Mouse (Mus musculus): ENCODE results near the gene Klk1b1.
"Not testable (repeated sequence)": the region's sequence is repeated elsewhere in the genome, so short reads cannot be mapped to it uniquely, and the experiment has no call there.

The Klk1b1 gene

DNA sequence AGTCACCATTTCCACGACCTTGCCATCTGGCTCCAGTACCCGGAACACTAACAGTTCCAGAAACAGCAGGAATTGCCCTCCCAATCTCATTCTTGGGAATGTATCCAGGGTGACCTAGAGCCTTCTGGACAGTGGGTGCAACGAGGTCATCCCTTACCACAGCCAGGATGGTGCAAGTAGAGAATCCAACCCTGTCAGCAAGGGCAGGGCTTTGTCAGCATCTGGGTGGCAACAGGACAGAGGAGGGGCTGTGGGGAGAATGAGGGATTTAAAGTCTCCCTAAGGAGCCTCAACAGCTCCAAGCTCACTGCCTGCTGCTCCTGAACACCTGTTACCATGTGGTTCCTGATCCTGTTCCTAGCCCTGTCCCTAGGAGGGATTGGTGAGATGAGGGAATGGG lies at the start of gene Klk1b1:
Klk1b1 (plus strand) TSS at position 301 of the 400 bp plus-strand sequence.
- no peak for DNase-seq

DNA sequence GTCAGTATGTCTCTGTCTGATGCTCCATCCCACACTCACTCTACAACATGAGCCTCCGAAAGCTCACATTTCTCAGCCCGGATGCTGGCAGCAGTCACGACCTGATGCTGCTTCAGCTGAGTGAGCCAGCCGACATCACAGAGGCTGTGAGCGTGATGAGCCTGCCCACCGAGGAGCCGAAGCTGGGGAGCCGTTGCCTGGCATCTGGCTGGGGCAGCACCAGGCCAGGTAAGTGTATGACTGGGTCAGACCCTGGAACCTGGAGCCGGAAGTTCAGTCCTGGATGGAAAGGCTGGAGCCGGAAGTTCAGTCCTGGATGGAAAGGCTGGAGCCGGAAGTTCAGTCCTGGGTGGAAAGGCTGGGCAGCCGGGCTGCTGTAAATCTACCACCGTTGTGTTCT lies 48.1 kb upstream of the Klk1b1 start:
- DNase-seq, result no peak

DNA sequence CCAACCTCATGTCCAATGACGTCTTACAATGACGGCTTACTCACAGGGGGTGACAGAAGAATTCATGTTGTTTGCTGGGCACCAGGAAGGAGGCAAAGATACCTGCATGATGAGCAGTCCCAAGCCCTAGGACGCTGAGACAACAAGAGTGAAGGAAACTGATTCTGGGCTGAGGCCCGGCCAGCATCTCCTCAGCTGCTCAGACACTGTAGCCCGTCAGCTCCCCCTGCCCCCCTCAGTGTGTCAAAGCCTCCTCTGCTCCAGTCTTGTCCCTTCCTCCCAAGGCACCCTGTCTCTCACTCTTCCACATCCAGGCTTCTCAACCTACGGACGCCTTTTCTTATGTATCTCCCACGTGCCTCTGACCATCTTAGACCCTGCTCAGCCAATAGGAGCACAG lies 47.7 kb upstream of the Klk1b1 start:
- DNase-seq, result no peak

DNA sequence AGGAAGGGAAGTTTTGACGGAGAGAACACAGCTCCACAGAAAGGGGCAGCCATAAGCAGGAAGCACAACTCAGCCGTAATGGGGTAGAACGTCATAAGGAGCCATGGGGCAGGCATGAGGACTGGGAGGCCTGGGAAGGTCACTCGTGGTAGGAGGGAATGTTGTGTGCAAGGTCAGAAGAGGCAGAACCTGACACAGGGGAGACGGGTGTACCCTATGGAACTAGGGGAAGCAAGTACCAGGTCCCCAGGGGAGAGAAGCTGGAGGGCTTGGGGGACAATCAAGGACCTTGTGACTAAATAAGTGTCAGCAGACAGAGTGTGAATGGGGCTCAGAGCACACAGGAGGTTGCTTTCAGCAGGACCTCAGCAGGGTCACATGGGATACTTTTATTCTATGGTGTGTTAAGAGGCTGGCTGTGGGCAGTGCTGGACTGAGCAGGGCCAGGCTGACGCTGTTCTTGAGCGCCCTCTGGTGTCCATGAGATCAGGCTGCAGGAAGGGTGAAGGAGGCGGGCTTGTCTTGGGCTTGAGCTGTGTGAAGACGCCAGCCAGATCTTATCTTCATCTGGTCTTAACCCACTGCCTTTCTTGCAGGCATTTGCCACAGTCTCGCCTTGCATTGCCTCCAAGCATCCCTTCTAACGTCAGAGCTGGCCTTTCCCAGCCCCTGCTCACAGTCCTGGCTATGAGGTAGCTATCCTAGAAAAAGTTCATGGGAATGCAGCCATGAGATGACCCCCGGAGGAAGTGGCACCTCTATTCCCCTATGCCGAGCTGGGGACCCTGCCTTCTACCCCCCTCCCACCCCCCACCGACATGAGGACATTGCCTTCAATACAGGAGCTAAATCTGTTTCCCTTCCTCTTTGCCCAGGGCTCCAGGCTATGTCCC lies 46.7 kb upstream of the Klk1b1 start:
- peak; percentile 75 for DNase-seq

DNA sequence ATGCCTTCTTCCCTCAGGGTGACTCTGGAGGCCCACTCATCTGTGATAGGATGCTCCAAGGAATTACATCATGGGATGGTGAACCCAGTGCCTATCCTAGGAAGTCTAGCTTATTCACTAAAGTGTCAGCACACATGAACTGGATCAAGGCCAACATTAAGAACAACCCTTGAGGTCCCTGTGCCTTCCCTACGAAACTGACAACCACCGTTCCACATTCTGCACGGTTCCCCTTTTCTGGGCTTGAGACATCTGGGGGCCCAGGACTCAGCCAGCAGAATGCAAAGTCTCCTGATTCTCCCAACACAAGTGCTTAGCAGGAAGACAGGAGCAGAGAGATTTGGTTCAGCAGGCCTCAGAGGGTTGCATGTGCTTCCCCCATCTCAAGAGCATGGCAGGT lies 46.0 kb upstream of the Klk1b1 start:
- DNase-seq, result no peak

DNA sequence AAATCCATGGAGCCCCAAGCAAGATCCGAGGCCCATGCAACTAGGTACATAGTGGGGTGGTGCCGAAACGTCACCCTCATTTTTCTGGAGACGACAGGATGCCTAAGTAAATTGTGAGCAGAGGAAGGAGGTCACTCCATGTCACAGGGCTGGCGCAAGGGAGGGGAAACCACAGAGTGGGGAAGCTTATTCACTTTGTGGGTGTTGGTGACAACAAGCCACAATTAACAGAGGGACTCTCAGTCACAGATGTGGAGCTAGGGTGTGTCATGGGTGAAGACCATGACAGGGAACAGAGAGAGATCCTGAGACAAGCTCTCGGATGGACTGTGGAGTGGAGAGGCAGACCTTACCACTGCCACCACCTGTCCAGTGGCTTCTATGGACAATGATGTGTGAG lies 45.5 kb upstream of the Klk1b1 start:
- no peak for DNase-seq

DNA sequence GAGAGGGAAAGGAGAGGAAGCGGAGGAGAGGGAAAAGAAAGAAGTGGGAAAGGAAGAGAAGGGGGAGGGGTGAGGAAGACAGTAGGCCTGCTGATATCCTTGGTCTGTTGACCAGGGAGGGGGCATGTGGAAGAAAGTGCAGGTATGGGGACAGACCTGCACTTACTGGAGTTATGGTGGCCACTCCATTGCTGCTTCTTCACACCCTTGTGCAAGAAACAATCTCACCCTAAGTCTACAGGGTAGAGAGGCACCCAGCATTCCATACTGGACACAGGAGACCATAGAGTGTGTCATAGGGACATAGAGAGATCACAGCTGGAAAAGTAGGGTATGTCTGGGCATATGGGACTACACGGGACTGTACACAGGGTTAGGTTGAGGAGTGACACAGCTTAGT lies 44.6 kb upstream of the Klk1b1 start:
- no peak for DNase-seq

DNA sequence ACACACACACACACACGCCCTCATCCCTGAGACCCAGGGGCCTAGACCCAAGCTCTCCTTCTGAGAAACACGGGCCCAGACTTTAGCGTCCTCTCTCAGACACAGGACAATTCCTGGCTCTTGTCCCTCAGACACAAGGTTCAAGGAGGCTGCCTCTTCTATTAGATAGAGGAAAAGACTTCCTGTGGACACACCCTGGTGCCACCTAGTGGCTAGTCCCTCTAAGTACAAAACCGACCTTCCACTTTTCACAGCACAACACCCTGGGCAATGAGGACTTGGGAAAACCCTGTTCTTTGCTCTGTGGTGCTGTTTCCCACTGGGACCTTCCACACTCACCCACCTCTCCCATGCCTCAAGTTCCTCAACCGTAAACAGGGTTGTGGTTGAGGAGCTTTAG lies 40.6 kb upstream of the Klk1b1 start:
- no peak for DNase-seq

DNA sequence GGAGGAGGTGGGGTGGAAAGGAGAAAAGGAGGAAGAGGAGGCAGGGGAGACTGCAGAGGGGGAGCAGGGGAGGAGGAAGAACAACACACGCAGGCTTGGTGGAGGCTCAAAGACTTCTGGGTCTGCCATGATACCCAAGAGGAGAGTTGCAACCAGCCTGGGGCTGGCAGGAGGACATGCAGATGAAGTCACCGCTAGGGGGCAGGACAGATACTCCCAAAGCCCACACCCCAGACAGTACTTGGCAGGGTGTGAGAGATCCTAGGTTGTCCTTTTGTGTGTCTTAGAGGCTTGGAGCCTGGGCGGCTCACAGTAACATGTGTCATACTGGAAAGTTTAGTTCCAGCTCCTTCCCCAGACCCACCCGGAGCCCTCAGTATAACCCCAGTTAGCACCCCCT lies 38.0 kb upstream of the Klk1b1 start:
- DNase-seq, result peak; percentile 12

DNA sequence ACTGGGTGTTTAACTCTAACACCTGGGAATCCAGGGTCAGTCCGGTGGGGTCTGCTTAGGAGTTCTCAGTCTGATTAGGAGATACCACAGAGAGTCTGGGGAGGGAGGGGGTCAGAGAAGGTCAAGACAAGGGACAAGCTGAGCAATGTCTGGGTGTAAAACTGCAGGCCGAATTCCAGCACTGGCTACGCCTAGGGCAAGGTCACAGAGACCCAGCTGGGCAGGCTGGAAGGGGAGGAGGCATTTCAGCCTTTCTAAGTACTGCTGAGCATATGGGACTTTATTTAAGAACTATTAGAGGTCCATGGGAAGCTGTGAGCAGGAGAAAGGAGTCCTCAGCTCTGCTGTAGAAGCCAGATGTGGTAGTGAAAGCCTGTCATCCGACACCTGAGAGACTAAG lies 34.2 kb upstream of the Klk1b1 start:
- DNase-seq, result no peak

DNA sequence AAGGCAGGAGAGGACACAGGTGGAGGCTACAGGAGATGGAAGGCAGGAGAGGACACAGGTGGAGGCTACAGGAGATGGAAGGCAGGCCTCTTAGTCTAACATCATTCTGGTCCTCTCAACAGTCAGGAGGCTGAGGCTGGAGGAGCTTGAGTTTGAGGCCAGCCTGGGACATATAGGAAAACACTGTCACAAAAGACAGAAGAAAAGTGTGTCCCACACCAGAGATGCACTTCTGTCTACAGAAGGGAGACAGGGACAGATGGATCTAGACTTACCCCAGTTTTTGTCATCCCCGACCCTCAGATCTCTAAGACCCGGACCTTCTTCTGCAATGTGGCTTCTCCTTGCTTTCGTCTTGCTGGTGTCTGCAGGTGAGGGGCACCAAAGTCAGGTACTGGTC lies 33.1 kb upstream of the Klk1b1 start, which contains the start of gene Klk15:
Klk15 (plus strand) TSS at position 301 of the 400 bp plus-strand sequence.
- no peak for DNase-seq

DNA sequence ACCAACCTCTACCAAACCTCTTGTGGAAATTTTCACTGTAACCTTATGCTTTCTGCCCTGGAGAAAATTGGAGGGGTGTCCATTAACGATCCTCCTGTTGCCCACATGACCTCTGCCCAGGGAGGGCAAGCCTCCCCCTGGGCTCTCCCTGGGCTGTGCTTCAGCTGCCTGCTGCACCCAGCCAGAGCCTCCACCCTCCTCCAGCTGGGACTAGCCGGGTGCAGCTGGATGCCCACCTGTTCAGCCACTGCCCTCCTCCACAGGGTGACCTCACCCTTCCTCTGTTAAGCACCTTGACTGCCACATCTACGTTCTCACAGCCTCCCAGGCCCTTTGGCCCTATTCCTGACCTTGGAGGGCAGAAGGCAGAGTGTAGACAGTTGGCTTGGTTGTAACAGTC lies 31.8 kb upstream of the Klk1b1 start:
- DNase-seq, result no peak

DNA sequence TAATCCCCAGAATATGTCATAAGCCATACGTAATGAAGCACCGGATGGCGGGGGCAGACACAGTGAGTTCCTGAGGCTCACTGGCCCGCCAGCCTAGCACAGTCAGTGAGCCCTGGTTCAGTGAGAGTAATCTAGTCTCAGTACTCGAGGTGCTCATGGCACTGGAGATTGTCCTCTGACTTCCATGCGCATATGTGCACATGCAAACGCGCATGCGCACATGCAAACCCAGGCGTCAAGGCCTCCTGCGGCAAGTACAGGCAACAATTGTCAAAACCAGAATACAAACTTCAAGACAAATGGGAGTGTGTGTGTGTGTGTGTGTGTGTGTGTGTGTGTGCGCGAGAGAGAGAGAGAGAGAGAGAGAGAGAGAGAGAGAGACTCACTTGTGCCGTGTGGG lies 30.0 kb upstream of the Klk1b1 start:
- no peak for DNase-seq

DNA sequence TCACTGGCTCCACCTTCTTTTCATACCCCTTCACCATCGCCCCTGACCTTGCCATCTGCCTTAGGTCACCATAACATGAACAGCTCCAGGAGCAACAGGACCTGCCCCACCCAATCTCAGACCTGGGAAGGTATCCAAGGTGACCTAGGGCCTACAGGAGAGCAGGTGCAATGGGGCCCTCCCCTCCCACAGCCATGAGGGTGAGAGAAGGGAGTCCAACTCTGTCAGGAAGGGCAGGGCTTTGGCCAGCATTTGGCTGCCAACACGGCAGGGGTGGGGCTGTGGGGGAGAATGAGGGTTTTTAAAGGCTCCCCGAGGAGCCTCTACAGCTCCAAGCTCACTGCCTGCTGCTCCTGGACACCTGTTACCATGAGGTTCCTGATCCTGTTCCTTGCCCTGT lies 24.3 kb upstream of the Klk1b1 start:
- DNase-seq, result not testable (repeated sequence)

DNA sequence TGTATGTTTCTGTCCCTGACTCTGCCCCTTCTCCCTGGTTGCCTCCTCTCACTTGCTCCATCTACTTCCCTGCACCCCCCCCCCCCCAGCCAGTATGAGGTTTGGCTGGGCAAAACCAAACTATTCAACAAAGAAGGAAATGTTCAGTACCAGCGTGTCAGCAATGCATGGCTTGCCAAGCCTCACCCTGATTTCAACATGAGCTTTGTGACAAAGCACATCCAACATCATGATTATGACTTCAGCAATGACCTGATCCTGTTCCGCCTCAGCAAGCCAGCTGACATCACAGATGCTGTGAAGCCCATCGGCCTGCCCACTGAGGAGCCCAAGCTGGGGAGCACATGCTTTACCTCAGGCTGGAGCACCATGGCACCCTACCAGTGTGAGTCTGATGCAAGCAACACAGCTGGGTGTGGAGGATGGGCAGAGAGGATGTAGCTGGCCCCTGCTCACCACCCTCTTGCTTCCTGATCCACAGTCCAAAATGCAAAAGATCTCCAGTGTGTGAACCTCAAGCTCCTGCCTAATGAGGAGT lies 21.8 kb upstream of the Klk1b1 start:
- DNase-seq, result no peak

DNA sequence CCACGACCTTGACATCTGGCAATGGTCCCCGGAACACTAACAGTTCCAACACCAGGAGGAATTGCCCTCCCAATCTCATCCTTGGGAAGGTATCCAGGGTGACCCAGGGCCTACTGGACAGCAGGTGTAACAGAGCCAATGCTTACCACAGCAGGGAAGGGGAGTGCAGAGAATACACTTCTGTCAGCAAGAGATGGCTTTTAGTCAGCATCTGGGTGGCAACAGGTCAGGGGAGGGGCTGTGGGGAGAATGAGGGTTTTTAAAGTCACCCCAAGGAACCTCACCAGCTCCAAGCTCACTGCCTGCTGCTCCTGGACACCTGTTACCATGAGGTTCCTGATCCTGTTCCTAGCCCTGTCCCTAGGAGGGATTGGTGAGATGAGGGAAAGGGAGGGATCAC lies 16.2 kb upstream of the Klk1b1 start, which contains the start of gene Klk1b8:
Klk1b8 (plus strand) TSS at position 301 of the 400 bp plus-strand sequence.
- no peak for DNase-seq

DNA sequence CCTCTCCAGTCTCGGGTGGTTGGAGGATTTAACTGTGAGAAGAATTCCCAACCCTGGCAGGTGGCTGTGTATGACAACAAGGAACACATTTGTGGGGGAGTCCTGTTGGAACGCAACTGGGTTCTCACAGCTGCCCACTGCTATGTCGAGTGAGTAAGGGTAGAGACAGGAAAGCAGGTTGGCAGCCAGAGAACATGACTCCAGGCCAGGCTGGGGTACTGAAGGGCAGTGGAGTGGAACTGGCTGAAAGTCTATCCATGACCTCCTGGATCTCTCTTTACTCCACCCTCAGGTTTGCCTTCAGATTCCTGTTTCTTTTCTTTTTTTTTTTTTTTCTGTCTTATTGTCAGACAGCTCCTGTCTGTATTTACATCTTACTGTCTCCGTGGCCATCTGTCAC lies 13.8 kb upstream of the Klk1b1 start:
- no peak for DNase-seq

DNA sequence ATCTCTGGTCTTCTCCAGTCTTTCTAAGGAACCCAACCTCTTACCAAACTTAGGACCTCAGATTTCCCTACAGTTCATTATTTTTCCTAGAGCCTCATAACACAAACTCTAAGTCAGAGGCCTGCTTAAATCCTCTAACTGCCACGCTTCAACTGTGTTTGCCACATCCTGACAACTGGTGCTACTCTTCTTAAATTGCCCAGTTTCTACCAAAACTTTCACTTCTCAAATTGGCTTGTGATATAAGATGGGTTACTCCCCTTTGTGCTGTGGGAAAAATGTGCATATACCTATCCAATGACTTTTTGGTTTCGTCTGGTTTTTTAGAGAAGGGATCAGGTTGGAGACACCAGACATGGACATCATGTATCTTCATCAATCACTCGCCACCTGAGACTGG lies 507 bp downstream of the Klk1b1 start:
- no peak for DNase-seq

DNA sequence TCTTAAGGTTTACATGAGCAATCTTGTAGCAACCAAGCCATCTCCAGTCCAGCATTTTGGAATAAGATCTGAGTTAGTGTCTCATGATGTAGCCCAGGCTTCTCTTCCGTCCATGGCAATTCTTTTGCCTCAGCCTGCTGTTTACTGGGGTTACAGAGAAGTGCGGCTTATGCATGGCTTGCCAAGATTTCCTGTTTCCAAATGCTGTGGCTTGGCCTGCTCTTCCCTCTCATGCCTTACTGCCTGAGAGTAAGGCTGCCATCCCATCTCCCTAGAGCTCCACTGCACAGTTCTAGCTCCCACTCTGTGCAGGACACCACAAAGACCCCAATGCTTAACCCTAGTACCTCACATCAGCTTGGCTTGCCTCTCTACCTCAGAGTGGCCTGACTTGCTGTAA lies 1.1 kb downstream of the Klk1b1 start:
- no peak for DNase-seq

DNA sequence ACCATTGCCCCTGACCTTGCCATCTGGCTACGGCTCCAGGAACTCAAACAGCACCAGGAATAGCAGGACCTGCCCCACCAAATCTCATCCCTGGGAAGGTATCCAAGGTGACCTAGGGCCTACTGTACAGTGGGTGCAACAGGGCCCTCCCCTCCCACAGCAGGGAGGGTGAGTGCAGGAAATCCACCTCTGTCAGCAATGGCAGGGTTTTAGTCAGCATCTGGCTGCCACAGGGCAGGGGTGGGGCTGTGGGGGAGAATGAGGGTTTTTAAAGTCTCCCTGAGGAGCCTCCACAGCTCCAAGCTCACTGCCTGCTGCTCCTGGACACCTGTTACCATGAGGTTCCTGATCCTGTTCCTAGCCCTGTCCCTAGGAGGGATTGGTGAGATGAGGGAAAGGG lies 9.2 kb downstream of the Klk1b1 start, which contains the start of gene Klk1b9:
Klk1b9 (plus strand) TSS at position 301 of the 400 bp plus-strand sequence.
- not testable (repeated sequence) for DNase-seq

DNA sequence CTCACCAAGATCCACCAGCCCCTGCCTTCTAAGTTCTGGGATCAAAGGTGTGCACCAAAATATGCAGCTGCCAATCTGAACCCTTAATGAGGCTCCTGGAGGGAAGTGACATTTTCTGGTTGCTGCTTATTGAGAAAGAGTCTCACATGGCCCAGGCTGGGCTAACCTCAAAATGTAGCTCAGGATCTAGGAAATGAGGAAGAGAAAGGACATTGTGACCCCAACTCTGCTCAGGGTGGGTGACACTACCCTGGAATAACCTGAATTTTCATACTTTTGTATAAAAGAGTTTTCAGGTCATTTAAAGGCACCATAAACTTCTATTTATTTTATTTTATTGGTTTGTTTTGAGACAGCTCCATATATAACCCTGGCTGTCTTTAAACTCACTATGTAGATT lies 19.1 kb downstream of the Klk1b1 start:
- no peak for DNase-seq

DNA sequence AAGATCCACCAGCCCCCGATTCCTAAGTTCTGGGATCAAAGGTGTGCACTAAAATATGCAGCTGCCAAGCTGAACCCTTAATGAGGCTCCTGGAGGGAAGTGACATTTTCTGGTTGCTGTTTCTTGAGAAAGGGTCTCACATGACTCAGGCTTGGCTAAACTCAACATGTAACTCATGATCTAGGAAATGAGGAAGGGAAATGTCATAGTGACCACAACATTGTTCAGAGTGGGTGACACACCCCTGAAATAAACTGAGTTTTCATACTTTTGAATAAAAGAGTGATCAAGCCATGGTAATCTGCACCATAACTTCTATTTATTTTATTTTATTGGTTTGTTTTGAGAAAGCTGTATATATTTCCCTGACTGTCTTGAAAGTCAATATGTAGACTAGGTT lies 28.3 kb downstream of the Klk1b1 start:
- DNase-seq, result not testable (repeated sequence)

DNA sequence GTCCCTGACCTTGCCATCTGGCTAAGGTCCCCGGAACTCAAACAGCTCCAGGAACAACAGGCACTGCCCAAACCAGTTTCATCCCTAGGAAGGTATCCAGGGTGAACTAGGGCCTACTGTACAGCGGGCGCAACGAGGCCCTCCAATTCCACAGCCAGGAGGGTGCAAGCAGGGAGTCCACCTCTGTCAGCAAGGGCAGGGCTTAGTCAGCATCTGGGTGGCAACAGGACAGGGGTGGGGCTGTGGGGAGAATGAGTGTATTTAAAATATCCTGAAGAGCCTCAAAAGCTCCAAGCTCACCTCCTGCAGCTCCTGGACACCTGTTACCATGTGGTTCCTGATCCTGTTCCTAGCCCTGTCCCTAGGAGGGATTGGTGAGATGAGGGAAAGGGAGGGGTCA lies 29.0 kb downstream of the Klk1b1 start, which contains the start of gene Klk1b11:
Klk1b11 (plus strand) TSS at position 301 of the 400 bp plus-strand sequence.
- not testable (repeated sequence) for DNase-seq

DNA sequence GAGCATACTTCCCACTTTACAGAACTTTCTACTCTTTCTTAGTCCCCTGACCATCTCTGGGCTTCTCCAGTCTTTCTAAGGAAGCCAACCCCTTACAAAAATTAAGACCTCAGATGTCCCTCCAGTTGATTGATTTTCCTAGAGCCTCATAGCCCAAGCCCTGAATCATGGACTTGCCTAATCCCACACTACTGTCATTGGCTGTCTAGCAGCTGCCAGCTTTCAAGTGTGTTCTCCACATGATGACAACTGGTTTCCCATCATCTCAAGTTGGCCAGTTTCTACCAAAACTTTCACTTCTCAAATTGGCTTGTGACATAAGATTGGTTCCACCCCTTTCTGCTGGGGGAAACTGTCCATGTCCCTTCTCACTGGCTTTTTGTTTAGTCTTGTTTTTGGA lies 38.3 kb downstream of the Klk1b1 start:
- no peak for DNase-seq

Data from lung, postnatal 14 days (tissue).